Mouse (Mus musculus): ENCODE results near the gene Aass.
"Not testable (repeated sequence)": the region's sequence is repeated elsewhere in the genome, so short reads cannot be mapped to it uniquely, and the experiment has no call there.

Aass gene

GRCm38 (mm10) chr6:23132573-23133181 is at the start of gene Aass:
Gene Aass (minus strand): TSS chr6:23132986.
- DNase-seq (ENCODE audit: low read depth, low spot score): peak; percentile 62

GRCm38 (mm10) chr6:23180096-23180495 is 47.3 kb upstream of the Aass start:
- peak; percentile 39 for DNase-seq (ENCODE audit: low read depth, low spot score)

- not testable (repeated sequence) for DNase-seq (ENCODE audit: low read depth, low spot score)
Measured at GRCm38 (mm10) chr6:23163824-23164223, 31.0 kb upstream of the Aass start.

- not testable (repeated sequence) for DNase-seq (ENCODE audit: low read depth, low spot score)
Measured at GRCm38 (mm10) chr6:23156357-23156756, 23.6 kb upstream of the Aass start.

GRCm38 (mm10) chr6:23153112-23153511 is 20.3 kb upstream of the Aass start:
- no peak for DNase-seq (ENCODE audit: low read depth, low spot score)

- no peak for DNase-seq (ENCODE audit: low read depth, low spot score)
Measured at GRCm38 (mm10) chr6:23147221-23147620, 14.4 kb upstream of the Aass start.

GRCm38 (mm10) chr6:23143980-23144379 is 11.2 kb upstream of the Aass start:
- DNase-seq (ENCODE audit: low read depth, low spot score): no peak

GRCm38 (mm10) chr6:23131015-23131414 is 1.8 kb downstream of the Aass start:
- no peak for DNase-seq (ENCODE audit: low read depth, low spot score)

GRCm38 (mm10) chr6:23129201-23129600 is 3.6 kb downstream of the Aass start:
- DNase-seq (ENCODE audit: low read depth, low spot score): peak; percentile 28

- DNase-seq (ENCODE audit: low read depth, low spot score): no peak
Measured at GRCm38 (mm10) chr6:23126706-23127105, 6.1 kb downstream of the Aass start.

- DNase-seq (ENCODE audit: low read depth, low spot score): no peak
Measured at GRCm38 (mm10) chr6:23125831-23126230, 7.0 kb downstream of the Aass start.

GRCm38 (mm10) chr6:23124823-23125222 is 8.0 kb downstream of the Aass start:
- no peak for DNase-seq (ENCODE audit: low read depth, low spot score)

GRCm38 (mm10) chr6:23122934-23123333 is 9.9 kb downstream of the Aass start:
- DNase-seq (ENCODE audit: low read depth, low spot score): peak; percentile 17

- no peak for DNase-seq (ENCODE audit: low read depth, low spot score)
Measured at GRCm38 (mm10) chr6:23114781-23115180, 18.0 kb downstream of the Aass start.

- no peak for DNase-seq (ENCODE audit: low read depth, low spot score)
Measured at GRCm38 (mm10) chr6:23107069-23107468, 25.7 kb downstream of the Aass start.

GRCm38 (mm10) chr6:23106373-23106772 is 26.4 kb downstream of the Aass start:
- DNase-seq (ENCODE audit: low read depth, low spot score): no peak

- DNase-seq (ENCODE audit: low read depth, low spot score): not testable (repeated sequence)
Measured at GRCm38 (mm10) chr6:23090346-23091055, 42.3 kb downstream of the Aass start.

- not testable (repeated sequence) for DNase-seq (ENCODE audit: low read depth, low spot score)
Measured at GRCm38 (mm10) chr6:23089292-23089691, 43.5 kb downstream of the Aass start.

- DNase-seq (ENCODE audit: low read depth, low spot score): no peak
Measured at GRCm38 (mm10) chr6:23084587-23085421, 48.0 kb downstream of the Aass start.

GRCm38 (mm10) chr6:23079991-23080680 is 52.6 kb downstream of the Aass start:
- DNase-seq (ENCODE audit: low read depth, low spot score): no peak

- DNase-seq (ENCODE audit: low read depth, low spot score): no peak
Measured at GRCm38 (mm10) chr6:23078273-23078672, 54.5 kb downstream of the Aass start.

GRCm38 (mm10) chr6:23076060-23076459 is 56.7 kb downstream of the Aass start:
- DNase-seq (ENCODE audit: low read depth, low spot score): no peak
